Mouse (Mus musculus) embryonic facial prominence, embryonic 13.5 days (tissue): ENCODE measurements at regions not wholly inside any gene's neighbourhood (a gene's known extent, or its start where the extent isn't known, plus 50 kb on each side); places are given as distances from the start of the nearest gene placed in this dataset.

Experiments used
- ATAC-seq: fragments of 200-750 bp; cut with Nextera tagmentation; 2 replicates; pipeline ENCODE4 v1.8.0; 2017; ENCODE audit warnings: low read depth; ENCODE audit not compliant: insufficient number of reproducible peaks, insufficient read depth, low FRiP score, low TSS enrichment
- H3K27ac ChIP-seq: fragments of 300-500 bp; sonication (generic); 2 replicates; pipeline ENCODE4 v1.5.1; 2015; ENCODE audit warnings: moderate library complexity, mild to moderate bottlenecking, inconsistent platforms
- H3K27me3 ChIP-seq: fragments of 300-500 bp; sonication (generic); 2 replicates; pipeline ENCODE4 v1.6.1; 2015; ENCODE audit warnings: mild to moderate bottlenecking, inconsistent platforms
- H3K36me3 ChIP-seq: fragments of 300-500 bp; sonication (generic); 2 replicates; pipeline ENCODE4 v1.6.1; 2015; ENCODE audit warnings: mild to moderate bottlenecking, inconsistent platforms
- H3K4me1 ChIP-seq: fragments of 300-500 bp; sonication (generic); 2 replicates; pipeline ENCODE4 v1.6.1; 2015; ENCODE audit warnings: inconsistent platforms
- H3K4me2 ChIP-seq: fragments of 300-500 bp; sonication (generic); 2 replicates; pipeline ENCODE4 v1.6.1; 2015; ENCODE audit warnings: moderate library complexity, mild to moderate bottlenecking, inconsistent platforms
- H3K4me3 ChIP-seq: fragments of 300-500 bp; sonication (generic); 2 replicates; pipeline ENCODE4 v1.5.1; 2015; ENCODE audit warnings: mild to moderate bottlenecking, inconsistent platforms
- H3K9ac ChIP-seq: fragments of 300-500 bp; sonication (generic); 2 replicates; pipeline ENCODE4 v1.6.1; 2015; ENCODE audit warnings: mild to moderate bottlenecking, inconsistent platforms
- H3K9me3 ChIP-seq: fragments of 300-500 bp; sonication (generic); 2 replicates; pipeline ENCODE4 v1.6.1; 2016; ENCODE audit warnings: inconsistent platforms
- WGBS: fragments of 180-500 bp; shearing (Covaris S2); methylation state at CpG from one replicate; pipeline ENCODE4 v1.1.7; 2015; ENCODE audit warnings: mixed read lengths; 5-methylcytosine and 5-hydroxymethylcytosine counted together

GRCm38 (mm10) chr16:58316889-58317455 lies 91.3 kb upstream of the Dcbld2 start:
- no peak overlapping the region for H3K4me3 ChIP-seq
- H3K27me3 ChIP-seq: no peaks in the 10 kb centered on the region
- H3K36me3 ChIP-seq: no peaks in the 10 kb centered on the region
- H3K4me2 ChIP-seq: no peak overlapping the region
- no peak overlapping the region for H3K9ac ChIP-seq
- H3K9me3 ChIP-seq: no peaks in the 10 kb centered on the region
- H3K27ac ChIP-seq: no peak overlapping the region
- ATAC-seq: no peak
- H3K4me1 ChIP-seq: no peaks in the 10 kb centered on the region
- WGBS: 63% methylated on average over 6 of the region's 6 CpGs

GRCm38 (mm10) chr16:58331087-58331486 lies 77.2 kb upstream of the Dcbld2 start:
- 56% methylated on average over 3 of the region's 3 CpGs for WGBS
- Histone ChIP-seq H3K36me3 (no peaks in the 10 kb centered on the region), H3K9ac (no peak overlapping the region), H3K4me3 (no peak overlapping the region), H3K4me2 (no peak overlapping the region), H3K27me3 (no peaks in the 10 kb centered on the region), H3K27ac (no peak overlapping the region), H3K9me3 (no peaks in the 10 kb centered on the region), H3K4me1 (no peaks in the 10 kb centered on the region)
- ATAC-seq: no peak

GRCm38 (mm10) chr16:58343921-58344320 lies 64.3 kb upstream of the Dcbld2 start:
- Histone ChIP-seq H3K27me3 (no peaks in the 10 kb centered on the region), H3K36me3 (no peaks in the 10 kb centered on the region), H3K27ac (no peak overlapping the region), H3K9me3 (no peaks in the 10 kb centered on the region), H3K4me1 (peaks cover 2% of the 10 kb centered on the region; the same call in 1 of the 2 replicates), H3K4me3 (no peak overlapping the region), H3K4me2 (no peak overlapping the region), H3K9ac (no peak overlapping the region)
- no peak for ATAC-seq
- WGBS: 89% methylated on average over 5 of the region's 5 CpGs

- Histone ChIP-seq H3K4me3 (no peak overlapping the region), H3K36me3 (no peaks in the 10 kb centered on the region), H3K9ac (no peak overlapping the region), H3K27ac (peak overlapping the region; percentile 56), H3K4me1 (peaks cover 16% of the 10 kb centered on the region), H3K27me3 (no peaks in the 10 kb centered on the region), H3K9me3 (no peaks in the 10 kb centered on the region), H3K4me2 (peak overlapping the region; percentile 30)
- 14% methylated on average over 5 of the region's 5 CpGs for WGBS
- ATAC-seq: peak; percentile 64; the same call in 1 of the 2 replicates
These were observed 58.9 kb upstream of the Dcbld2 start for GRCm38 (mm10) chr16:58349354-58349753.

- peak overlapping the region; percentile 56 for H3K27ac ChIP-seq
- peak overlapping the region; percentile 30 for H3K4me2 ChIP-seq
- no peak overlapping the region for H3K9ac ChIP-seq
These were observed 58.4 kb upstream of the Dcbld2 start for GRCm38 (mm10) chr16:58349802-58350201.

GRCm38 (mm10) chr16:58352156-58352555 lies 56.1 kb upstream of the Dcbld2 start:
- H3K4me1 ChIP-seq: peaks cover 19% of the 10 kb centered on the region
- H3K36me3 ChIP-seq: no peaks in the 10 kb centered on the region
- H3K27ac ChIP-seq: no peak overlapping the region
- 79% methylated on average over 3 of the region's 3 CpGs for WGBS
- H3K9ac ChIP-seq: no peak overlapping the region
- H3K4me3 ChIP-seq: no peak overlapping the region
- no peak for ATAC-seq
- no peak overlapping the region for H3K4me2 ChIP-seq
- no peaks in the 10 kb centered on the region for H3K9me3 ChIP-seq
- no peaks in the 10 kb centered on the region for H3K27me3 ChIP-seq

More at GRCm38 (mm10) chr16:58349802-58350201, 58.4 kb upstream of the Dcbld2 start:
- H3K36me3 ChIP-seq: no peaks in the 10 kb centered on the region
- ATAC-seq: no peak
- H3K4me1 ChIP-seq: peaks cover 19% of the 10 kb centered on the region
- H3K4me3 ChIP-seq: no peak overlapping the region
- no peaks in the 10 kb centered on the region for H3K9me3 ChIP-seq
- WGBS: 22% methylated on average over 2 of the region's 2 CpGs
- no peaks in the 10 kb centered on the region for H3K27me3 ChIP-seq

- WGBS: 52% methylated on average over 6 of the region's 6 CpGs
- ATAC-seq: no peak
- Histone ChIP-seq H3K4me2 (no peak overlapping the region), H3K9me3 (no peaks in the 10 kb centered on the region), H3K9ac (no peak overlapping the region), H3K27me3 (no peaks in the 10 kb centered on the region), H3K4me3 (no peak overlapping the region), H3K4me1 (peaks cover 12% of the 10 kb centered on the region), H3K36me3 (no peaks in the 10 kb centered on the region), H3K27ac (no peak overlapping the region)
These were observed 53.7 kb upstream of the Dcbld2 start for GRCm38 (mm10) chr16:58354551-58354950.
